Mouse (Mus musculus) MEL-GATA-1-ER (cell line): ENCODE results near the gene Shisa7.
A peak's percentile ranks its signal among the peaks of the same experiment; 100 is the strongest.
"Not testable (repeated sequence)": the region's sequence is repeated elsewhere in the genome, so short reads cannot be mapped to it uniquely, and the experiment has no call there.

ENCODE experiments used
- DNase-seq: peaks from one replicate; pipeline ENCODE4 v3.0.0-alpha.2; 2012; ENCODE audit warnings: low read depth; ENCODE audit errors: extremely low read depth

Gene Shisa7

DNA sequence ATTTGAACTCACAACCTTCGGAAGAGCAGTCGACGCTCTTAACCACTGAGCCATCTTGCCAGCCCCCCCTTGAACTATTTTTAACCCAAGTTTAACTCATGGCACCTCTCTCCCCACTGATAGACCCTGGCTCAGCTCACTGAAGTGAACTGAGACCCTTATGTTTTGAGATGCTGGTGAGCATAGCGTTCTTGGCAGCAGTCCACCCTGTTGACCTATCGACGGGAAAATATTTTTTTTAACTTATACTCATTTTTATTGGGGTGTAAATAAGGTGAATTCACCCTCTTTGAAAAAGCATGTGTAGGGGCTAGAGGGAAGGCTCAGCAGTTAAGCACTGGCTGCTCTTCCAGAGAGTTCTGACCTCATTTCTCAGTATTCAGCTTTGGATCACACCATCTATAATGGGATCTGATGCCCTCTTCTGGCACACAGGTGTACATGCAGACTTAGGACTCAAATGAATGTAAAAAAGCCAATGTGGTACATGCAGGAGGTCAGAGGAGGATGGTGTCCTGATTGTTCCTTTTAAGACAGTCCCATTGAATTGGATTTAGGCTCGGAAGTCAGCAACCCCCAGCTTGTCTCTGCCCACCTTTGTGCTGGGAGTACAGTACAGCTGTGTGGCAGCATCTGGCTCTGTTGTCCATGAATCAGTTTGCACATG lies 48.6 kb downstream of the Shisa7 start:
- no peak for DNase-seq

DNA sequence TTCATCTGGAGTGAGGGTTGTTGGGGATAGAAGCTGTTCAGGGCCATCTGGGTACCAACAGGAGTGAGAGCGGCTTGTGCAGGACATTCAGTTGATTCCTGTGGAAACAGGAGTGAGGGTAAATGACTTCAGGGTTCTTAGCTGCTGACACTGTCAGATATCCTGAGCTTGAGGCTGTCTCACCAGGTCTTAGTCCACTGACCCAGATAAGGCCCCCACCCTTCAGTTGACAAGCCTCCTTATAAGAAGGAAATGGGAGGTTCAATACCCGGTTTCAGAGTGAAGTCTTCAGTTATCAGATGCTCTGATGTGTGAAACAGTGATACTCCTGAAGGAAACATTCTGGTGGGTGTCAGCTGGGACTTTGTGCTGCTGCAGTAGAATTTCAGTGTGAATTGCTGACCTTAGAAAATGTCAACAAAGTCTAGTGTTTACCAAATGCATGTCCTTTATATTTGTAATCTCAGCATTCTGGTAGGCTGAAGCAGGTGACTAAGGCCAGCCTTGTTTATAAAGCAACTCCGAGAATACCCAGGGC lies 49.8 kb downstream of the Shisa7 start:
- no peak for DNase-seq

DNA sequence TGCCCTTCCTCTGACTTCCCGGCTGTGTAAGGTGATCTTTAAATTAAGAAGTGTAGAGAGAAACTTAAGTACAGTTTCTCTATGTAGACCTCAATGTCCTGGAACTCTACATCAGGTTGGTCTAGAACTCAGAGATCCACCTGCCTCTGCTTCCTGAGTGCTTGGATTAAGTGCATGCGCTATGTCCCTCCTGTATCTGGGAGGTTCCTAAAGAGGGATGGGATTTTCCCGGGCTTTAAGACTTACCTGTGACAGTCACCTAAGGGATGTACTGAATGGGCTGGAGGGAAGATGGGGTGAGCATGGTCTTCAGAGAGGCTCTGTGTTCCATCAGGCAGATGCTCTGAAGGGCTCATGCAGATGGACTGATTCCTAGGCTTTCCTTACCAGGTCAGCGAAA lies 50.8 kb downstream of the Shisa7 start:
- no peak for DNase-seq

DNA sequence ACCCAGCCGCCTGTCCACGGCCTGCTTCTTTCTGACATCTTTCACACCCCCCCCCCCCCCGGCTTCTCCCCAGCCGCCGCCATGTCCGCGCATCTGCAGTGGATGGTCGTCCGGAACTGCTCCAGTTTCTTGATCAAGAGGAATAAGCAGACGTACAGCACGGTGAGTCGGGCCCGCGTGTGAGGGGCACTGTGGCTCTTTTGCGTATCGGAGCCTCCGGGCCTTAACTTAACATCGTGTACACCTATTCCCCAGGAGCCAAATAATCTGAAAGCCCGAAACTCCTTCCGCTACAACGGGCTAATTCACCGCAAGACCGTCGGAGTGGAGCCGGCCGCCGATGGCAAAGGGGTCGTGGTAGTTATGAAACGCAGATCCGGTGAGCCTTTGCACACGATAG lies 51.2 kb downstream of the Shisa7 start:
- not testable (repeated sequence) for DNase-seq

DNA sequence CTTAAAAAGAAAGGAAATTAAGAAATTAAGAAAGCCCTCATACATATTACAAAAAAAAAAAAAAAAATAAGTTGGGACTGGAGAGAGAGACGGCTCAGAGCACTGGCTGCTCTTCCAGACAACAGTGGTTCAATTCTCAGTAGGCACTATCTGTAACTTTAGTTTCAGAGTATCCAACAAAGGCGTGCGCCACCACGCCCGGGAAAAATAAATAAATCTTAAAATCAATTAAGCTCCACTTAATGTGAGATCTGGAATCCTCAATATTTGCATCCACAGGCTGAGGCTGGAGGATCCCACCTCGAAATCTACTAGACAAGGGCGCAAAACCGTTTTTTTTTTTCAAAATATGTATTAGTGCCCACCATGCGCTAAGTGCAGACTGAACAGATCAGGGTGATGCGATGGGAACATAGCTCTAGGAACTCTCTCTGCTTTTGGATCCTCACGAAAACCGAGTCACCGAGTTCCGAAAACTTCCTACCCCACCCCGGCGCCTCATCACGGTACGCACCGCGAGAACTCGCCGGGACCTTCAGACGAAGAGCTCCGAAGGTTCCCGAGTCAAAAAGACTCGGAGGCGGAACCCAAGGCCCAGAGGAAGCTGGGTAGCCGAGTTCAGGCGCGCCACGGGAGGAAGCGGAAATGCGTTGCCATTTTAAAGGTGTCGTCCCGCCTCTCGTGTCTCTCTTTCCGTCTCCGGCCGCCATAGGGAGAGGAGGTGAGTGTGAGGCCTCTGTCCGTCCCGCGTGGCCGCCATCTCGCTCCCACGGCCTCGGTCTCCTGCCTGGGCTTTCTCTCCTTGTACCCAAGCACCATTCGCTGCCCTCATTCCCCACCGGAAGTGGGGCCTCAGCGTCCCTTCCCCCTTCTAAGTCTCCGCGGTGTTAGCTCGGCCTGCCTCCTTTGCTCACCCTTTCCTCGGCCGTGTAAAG lies 52.0 kb downstream of the Shisa7 start, which contains the start of gene Rpl28:
Gene Rpl28 (plus strand): TSS at position 597 of the 935 bp plus-strand sequence.
- peak; percentile 90 for DNase-seq

DNA sequence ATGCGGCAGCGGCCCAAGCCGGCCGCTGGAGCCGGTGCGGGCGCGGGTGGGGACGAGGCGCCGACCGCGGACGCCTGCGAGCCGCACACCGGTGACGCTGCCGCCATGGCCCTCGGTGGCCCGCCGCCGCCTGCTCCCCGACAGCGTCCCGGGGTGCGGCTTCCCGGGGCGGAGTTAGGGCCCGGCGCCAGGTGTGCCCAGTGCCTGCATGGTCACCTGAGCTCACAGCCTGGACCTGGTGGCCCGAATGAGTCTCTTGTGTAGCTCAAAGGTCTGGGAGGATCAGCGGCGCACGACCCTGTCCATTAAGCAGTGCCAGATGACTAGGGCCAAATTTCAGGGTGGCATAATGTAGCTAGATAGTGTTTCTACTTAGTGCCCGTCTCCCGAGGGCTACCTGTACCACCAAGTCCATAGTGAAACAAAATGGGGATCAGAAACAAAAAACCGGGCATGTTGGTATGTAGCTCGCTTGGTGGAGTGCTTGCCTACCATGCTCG lies 55.0 kb downstream of the Shisa7 start, which contains the start of gene Tmem238:
Gene Tmem238 (minus strand): TSS at position 221 of the 500 bp plus-strand sequence.
- no peak for DNase-seq

DNA sequence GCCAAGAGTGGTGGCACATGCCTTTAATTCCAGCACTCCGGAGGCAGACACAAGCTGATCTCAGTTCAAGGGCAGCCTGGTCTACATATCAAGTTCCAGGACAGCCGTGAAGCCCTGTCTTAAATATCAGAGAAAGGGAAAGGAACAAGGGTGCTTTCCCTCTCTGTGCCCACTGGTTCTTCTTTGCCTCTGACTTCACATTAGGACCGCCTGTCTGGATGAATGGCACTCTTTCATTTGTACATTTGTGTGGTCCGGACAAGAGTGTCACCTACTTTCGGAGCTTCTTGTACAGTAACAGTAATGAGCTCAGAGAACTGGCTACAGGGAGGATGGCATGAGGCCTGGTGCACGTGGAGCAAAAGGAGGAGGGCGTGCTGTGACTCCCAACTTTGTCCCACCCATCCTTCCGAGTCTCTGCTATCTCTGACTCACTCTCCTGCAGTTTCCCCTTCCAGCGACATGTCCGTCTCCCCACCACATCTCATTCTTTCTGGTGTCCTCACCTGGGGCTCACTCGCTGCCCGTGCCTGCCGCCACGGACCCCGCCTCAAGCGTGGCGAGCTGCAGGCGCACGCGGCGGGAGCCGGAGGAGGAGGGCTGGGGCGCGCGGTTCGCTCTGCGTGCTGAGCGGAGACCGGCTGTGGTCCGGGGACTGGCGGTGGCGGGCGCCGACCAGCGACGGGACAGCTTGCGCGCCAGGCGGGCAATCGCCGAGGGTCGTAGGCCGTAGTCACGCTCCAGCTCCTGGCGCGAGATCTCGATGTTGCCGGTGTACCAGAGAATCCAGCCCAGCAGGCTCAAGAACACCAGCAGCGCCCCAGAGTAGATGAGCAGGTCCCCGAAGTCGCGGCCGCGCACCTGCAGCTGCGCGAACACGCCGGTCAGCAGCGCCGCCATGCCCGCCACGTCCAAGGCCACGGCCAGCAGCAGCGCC lies 55.7 kb downstream of the Shisa7 start:
- peak; percentile 82 for DNase-seq

DNA sequence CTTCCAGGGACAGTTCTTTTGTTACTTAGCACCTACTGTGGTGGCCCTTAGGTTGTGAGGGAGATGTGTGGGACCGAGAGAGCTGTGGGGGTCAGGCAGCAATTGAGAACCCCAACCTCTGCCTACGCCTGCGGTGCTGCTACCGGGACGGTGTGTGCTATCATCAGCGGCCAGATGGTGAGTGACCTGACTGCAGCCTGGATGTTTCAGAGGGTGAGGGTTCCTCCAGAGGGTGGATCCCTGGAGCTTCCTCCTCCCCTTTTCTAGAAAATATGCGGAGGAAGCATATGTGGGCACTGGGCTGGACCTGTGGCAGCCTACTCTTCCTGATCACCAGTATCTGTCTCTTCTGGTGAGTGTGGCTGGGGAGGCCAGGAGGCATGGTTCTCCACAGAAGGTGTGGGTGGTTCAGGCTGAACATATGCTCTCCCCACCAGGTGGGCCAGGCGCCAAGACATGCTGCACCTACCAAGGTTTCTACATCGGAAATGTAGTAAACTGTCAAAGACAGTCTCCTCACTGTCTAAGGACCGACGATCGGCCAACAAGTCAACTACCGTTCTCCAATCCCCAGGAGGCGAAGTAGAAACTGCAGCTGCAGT lies 60.7 kb downstream of the Shisa7 start:
- DNase-seq: no peak

DNA sequence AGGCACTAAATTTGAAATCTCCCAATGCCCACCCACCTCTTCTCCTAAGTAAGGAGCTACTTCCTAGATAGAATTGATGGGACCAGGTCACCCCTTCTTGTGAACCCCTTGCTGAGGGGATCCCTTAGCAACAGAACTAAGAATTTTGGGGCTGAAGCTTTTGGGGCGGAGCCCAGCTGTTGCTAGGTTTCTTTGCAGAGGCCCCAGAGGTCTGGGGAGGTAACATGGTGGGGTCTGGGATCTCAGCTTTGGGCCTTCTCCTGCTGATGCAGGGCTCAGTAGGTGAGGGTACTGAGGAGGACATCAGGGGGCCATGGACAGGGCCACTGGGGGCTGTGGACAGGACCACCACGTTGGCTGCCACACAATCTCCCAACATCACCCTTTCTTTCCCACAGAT lies 61.7 kb downstream of the Shisa7 start, which contains the start of the genes Il11 and Tmem190:
Gene Il11 (minus strand): TSS at position 101 of the 400 bp plus-strand sequence.
Gene Tmem190 (plus strand): TSS at position 179 of the 400 bp plus-strand sequence.
- no peak for DNase-seq

DNA sequence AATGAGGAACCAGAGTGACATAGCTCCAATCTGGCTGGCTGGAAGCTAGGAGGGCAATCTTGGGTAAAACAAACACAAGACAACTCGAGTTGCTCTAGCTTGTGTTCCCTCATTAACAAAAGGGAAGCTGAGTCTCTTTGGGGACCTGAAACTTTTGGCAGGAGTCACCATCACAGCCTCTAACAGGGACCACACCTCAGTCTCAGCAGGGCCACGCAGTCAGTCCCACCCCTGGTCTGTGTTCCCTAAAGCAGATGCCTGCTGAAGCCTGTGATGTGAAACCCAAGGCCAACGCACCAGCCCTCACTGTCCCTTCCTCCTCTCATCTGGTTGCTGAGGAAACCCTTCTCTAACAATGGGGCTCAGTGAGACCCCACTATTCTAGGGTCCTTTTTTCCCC lies 62.4 kb downstream of the Shisa7 start:
- DNase-seq: no peak

DNA sequence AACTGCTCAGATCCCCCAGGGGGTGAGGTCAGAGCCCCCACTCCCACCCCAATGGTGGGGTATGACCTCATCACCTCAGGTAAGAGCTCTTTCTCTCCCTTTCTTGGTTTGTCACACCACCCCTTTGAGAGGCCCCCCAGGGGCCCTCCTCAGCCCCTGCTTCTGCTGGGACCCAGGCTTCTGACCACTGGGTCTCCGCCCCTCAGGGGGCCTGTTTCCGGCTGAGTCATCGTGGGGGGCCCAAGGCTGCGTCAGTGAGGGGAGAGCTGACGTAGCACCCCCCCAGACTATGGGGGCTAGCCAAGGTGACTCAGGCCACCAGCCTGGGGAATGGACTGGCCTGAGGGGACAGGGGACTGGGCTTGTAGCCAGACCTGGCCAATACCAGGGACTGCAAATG lies 64.6 kb downstream of the Shisa7 start:
- no peak for DNase-seq

DNA sequence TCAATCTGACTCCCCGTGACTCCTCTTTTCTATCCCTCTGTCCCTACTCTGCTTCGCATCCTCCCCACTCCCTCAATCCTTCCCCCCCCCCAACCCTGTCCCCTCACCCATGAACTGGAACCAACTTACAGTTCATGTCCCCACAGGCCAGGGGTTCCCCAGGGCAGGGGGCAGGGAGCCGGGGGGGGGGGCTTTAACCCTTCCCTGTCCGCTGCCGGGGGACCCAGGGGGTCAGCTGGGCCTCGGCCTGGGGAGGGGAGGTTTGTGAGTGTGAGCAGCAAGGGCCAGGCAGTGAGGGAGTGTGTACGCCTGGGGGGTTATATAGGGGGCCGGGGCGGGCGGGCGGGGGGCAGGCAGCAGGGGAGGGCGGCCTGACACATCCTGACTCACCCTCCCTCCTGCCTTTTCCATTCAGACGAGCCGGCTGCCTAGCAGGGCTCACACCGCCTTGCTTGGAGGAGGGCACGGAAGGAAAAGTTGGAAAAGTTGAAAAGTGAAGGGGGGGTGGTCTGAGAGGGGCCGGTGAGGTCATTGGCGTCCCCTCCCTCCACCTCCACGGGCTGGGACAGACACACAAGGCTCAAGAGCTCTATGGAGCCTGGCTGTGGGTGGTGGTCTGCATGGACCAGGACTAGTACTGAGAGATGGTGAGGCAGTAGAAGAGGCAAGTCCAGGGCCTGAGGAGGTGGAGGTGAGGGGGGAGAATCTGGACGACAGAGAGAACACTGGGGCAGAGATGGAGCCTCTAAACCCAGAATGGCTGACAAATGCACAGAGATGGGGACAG lies 66.5 kb downstream of the Shisa7 start:
- DNase-seq: no peak

DNA sequence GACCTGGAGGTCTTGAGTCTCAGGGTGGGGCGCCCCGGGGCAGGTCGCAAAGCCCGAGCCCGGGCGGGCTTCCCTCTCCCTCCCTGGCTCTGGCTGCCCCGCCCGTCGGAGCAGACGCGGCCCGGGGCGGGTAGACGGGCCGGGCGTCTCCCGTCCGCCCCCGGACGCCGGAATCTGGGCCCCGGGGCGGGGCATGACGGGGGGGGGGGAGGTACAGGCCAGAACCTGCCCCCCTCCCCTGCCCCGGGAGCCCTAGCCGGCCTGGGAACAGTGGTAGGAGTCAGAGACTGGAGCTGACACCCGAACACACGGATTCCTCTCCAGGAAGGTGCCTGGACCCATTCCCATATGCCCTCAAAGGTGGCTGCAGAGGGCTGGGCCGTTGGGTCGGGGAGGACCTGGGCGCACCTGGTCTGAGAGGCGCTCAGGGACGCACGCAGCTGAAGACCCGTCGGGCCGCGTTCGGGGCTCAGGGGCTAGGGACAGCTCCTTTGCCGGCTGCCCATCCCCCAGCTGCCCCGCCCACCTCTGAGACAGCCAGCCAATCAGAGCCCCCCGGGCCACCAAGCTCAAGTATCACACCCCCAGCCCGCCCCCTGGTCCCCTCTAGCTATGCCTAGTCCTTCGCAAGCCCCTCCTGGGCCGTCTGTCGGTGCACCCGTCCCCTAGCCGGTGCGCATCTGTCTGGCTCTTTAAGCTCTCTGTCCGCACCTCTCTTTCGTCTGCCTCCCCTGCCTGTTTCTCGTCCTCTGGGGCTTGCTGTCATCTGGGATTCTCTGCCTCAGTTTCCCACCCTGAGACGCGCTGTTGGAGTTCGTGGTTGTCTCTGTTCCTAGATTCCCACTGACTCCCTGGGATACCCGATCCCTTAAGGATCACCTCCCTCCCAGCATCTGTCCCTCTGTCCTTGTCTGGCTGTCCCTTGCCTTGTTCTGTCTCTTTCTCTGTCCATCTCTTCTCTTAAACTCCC lies 67.3 kb downstream of the Shisa7 start:
- DNase-seq: no peak

DNA sequence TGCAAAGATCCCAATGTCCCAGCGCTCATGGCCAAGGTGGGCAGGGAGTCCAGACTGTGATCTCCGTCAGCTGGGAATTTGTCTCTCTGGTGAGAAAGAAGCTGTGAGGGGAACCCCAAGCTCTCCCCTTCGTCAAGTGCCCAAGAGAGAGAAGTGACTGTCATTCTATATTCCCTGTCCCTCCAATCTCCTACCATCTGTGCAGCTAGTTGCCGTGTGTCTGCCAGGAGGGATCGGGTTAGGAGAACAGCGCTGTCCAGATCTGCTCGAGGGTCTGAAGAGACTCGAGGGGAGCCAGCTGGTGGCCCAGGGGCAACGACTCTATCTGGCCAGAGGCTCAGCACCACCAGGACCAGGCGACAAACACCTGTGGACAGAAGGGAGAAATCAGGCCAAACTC lies 68.4 kb downstream of the Shisa7 start:
- no peak for DNase-seq
